Mouse (Mus musculus) brown adipose tissue, adult 24 weeks (tissue): ENCODE results near the gene Nr1h4. TPM values are rescaled to one million over a fixed set of nuclear protein-coding genes. Genes with fewer than 3 reads are reported as not detected.

Source experiments
- H3K27ac ChIP-seq: fragments of 200-500 bp; replicated peaks from 2 replicates; pipeline ENCODE4 v1.5.1; 2012; ENCODE audit warnings: low read depth, mild to moderate bottlenecking, low read length
- H3K4me1 ChIP-seq: fragments of 200-500 bp; 2 replicates; pipeline ENCODE4 v1.6.1; 2012; ENCODE audit warnings: low read length, mixed read lengths; ENCODE audit not compliant: control insufficient read depth, insufficient read depth, insufficient read length
- H3K4me3 ChIP-seq: fragments of 200-500 bp; 2 replicates; pipeline ENCODE4 v1.5.1; 2012; ENCODE audit warnings: low read depth, mild to moderate bottlenecking, low read length, moderate library complexity; ENCODE audit not compliant: insufficient read depth
- polyA plus RNA-seq: library from polyadenylated mRNA; stranded (reverse); fragments of >200 nt; gene quantifications from 2 replicates; pipeline ENCODE4 v1.2.4, GENCODE M21; 2012; ENCODE audit not compliant: missing spikeins, insufficient read depth, insufficient read length

Gene Nr1h4
- polyA plus RNA-seq, 1 experiment = 0.67 TPM

- Histone ChIP-seq H3K4me1 (no peaks in the 10 kb centered on the region), H3K27ac (no peak overlapping the region), H3K4me3 (no peak overlapping the region)
Measured at GRCm38 (mm10) chr10:89542321-89542720, 8.9 kb upstream of the Nr1h4 start.

- Histone ChIP-seq H3K4me1 (no peaks in the 10 kb centered on the region), H3K4me3 (no peak overlapping the region), H3K27ac (no peak overlapping the region)
Measured at GRCm38 (mm10) chr10:89532451-89532850, 934 bp downstream of the Nr1h4 start.

GRCm38 (mm10) chr10:89531976-89532375 lies 1.4 kb downstream of the Nr1h4 start:
- Histone ChIP-seq H3K4me1 (no peaks in the 10 kb centered on the region), H3K4me3 (no peak overlapping the region), H3K27ac (no peak overlapping the region)

GRCm38 (mm10) chr10:89531194-89531634 lies 2.2 kb downstream of the Nr1h4 start:
- Histone ChIP-seq H3K4me3 (no peak overlapping the region), H3K4me1 (no peaks in the 10 kb centered on the region), H3K27ac (no peak overlapping the region)

GRCm38 (mm10) chr10:89527054-89527453 lies 6.3 kb downstream of the Nr1h4 start:
- Histone ChIP-seq H3K27ac (no peak overlapping the region), H3K4me1 (no peaks in the 10 kb centered on the region), H3K4me3 (no peak overlapping the region)

- no peak overlapping the region for H3K27ac ChIP-seq
- H3K4me3 ChIP-seq = no peak overlapping the region
- H3K4me1 ChIP-seq = no peaks in the 10 kb centered on the region
Measured at GRCm38 (mm10) chr10:89525823-89526222, 7.6 kb downstream of the Nr1h4 start.

GRCm38 (mm10) chr10:89522481-89522880 lies 10.9 kb downstream of the Nr1h4 start:
- Histone ChIP-seq H3K4me3 (no peak overlapping the region), H3K4me1 (peaks cover 2% of the 10 kb centered on the region; the same call in 1 of the 2 replicates), H3K27ac (no peak overlapping the region)

- Histone ChIP-seq H3K27ac (no peak overlapping the region), H3K4me3 (no peak overlapping the region), H3K4me1 (peaks cover 2% of the 10 kb centered on the region; the same call in 1 of the 2 replicates)
Measured at GRCm38 (mm10) chr10:89521790-89522431, 11.5 kb downstream of the Nr1h4 start.

GRCm38 (mm10) chr10:89520381-89520780 lies 13.0 kb downstream of the Nr1h4 start:
- Histone ChIP-seq H3K27ac (no peak overlapping the region), H3K4me3 (no peak overlapping the region), H3K4me1 (peaks cover 2% of the 10 kb centered on the region; the same call in 1 of the 2 replicates)

GRCm38 (mm10) chr10:89519226-89519625 lies 14.2 kb downstream of the Nr1h4 start:
- no peak overlapping the region for H3K4me3 ChIP-seq
- 0 out of 2 replicates have a peak overlapping the region, but pooled peaks have one; percentile 22 for H3K27ac ChIP-seq
- peaks cover 2% of the 10 kb centered on the region; the same call in 1 of the 2 replicates for H3K4me1 ChIP-seq

GRCm38 (mm10) chr10:89518365-89518764 lies 15.0 kb downstream of the Nr1h4 start:
- H3K27ac ChIP-seq = no peak overlapping the region
- H3K4me1 ChIP-seq = peaks cover 2% of the 10 kb centered on the region; the same call in 1 of the 2 replicates
- H3K4me3 ChIP-seq = no peak overlapping the region

- Histone ChIP-seq H3K27ac (no peak overlapping the region), H3K4me1 (peaks cover 2% of the 10 kb centered on the region; the same call in 1 of the 2 replicates), H3K4me3 (no peak overlapping the region)
Measured at GRCm38 (mm10) chr10:89515813-89516212, 17.6 kb downstream of the Nr1h4 start.

- Histone ChIP-seq H3K4me1 (no peaks in the 10 kb centered on the region), H3K4me3 (no peak overlapping the region), H3K27ac (no peak overlapping the region)
Measured at GRCm38 (mm10) chr10:89512562-89512961, 20.8 kb downstream of the Nr1h4 start.

GRCm38 (mm10) chr10:89510547-89510946 lies 22.8 kb downstream of the Nr1h4 start:
- Histone ChIP-seq H3K4me3 (no peak overlapping the region), H3K4me1 (no peaks in the 10 kb centered on the region), H3K27ac (no peak overlapping the region)

- H3K4me1 ChIP-seq = no peaks in the 10 kb centered on the region
- no peak overlapping the region for H3K27ac ChIP-seq
- no peak overlapping the region for H3K4me3 ChIP-seq
Measured at GRCm38 (mm10) chr10:89508567-89508966, 24.8 kb downstream of the Nr1h4 start.

GRCm38 (mm10) chr10:89506479-89506878 lies 26.9 kb downstream of the Nr1h4 start:
- Histone ChIP-seq H3K4me3 (no peak overlapping the region), H3K4me1 (no peaks in the 10 kb centered on the region), H3K27ac (no peak overlapping the region)
